25 mouse cellular contexts compared by ENCODE assay signal in the genomic region with DNA sequence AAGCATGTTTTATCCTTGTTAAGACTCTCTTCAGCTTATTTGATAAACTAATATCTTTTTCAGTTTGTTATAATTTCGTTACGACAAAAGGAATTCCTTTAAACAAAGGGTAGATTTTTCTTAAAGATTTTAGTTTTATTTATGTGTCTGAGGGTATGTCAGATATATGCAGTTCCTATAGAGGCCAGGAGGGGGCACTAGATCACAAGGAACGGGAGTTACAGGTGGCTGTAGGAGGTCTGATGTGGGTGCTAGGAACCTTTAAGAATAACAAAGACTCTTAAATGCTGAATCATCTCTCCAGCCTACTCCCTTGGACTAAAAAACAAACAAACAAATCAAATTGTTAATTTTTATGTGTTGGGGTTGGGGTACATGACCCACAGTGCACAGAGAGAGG.
DNase-seq lines count a peak whose midpoint lies in the region; ATAC-seq and TF ChIP-seq lines count a peak whose summit lies in the region.
"Had no signal": no experiment of that assay in that cellular context is flagged by ENCODE, and none has a peak within 500 bp of the region (broad histone marks: within the 10 kb centered on the region; RNA-seq: fewer than 3 reads in every experiment).

No protein-coding gene starts in this region.

- H3K4me1 ChIP-seq in kidney, postnatal 0 days (replicated peaks; ENCODE audit: insufficient read depth, low read length): no peaks in the 10 kb centered on the region
- no peaks in the 10 kb centered on the region for H3K4me1 ChIP-seq in kidney, embryonic 14.5 days (ENCODE audit: control insufficient read depth, insufficient read depth, low read length)
- no peaks in the 10 kb centered on the region for H3K4me1 ChIP-seq in testis, adult 2 months (ENCODE audit: control insufficient read depth, insufficient read depth, low read length)
- H3K4me1 ChIP-seq: embryonic facial prominence, embryonic 15.5 days; forebrain, embryonic 15.5 days; limb, embryonic 12.5 days; liver, embryonic 12.5 days; megakaryocyte, embryonic 14.5 days; midbrain, embryonic 15.5 days; neural tube, embryonic 13.5 days had no signal

- TF ChIP-seq POLR2A in testis, adult 2 months (IDR thresholded peaks at IDR 0.05; ENCODE audit: control insufficient read depth, low read depth, low read length): no peak

- no peak for DNase-seq in kidney, postnatal 0 days (ENCODE audit: low spot score)
- no peak for DNase-seq in testis, postnatal 10 days (ENCODE audit: low spot score)
- DNase-seq in R1 (ENCODE audit: low read depth, low spot score) (peak; percentile 62), adipocyte (ENCODE audit: low spot score) (no peak)
- DNase-seq: adrenal gland, postnatal 10 days; cerebellum, adult 9-11 months; gastrocnemius, postnatal 25 days; kidney, adult 18-20 months; kidney, postnatal 10 days; lung, adult 2 months; lung, postnatal 36 days; thymus, adult 2 months; thymus, postnatal 4 days had no signal

- WGBS in kidney, postnatal 0 days: 87% methylated on average over 3 of the region's 3 CpGs
- WGBS in kidney, embryonic 14.5 days: 88% methylated on average over 3 of the region's 3 CpGs

- H3K27ac ChIP-seq in kidney, postnatal 0 days: no peak overlapping the region
- H3K27ac ChIP-seq in kidney, embryonic 14.5 days (ENCODE audit: low read depth, low read length): no peak overlapping the region
- H3K27ac ChIP-seq in testis, adult 2 months (ENCODE audit: control insufficient read depth, insufficient read depth, low read depth, low read length): no peak overlapping the region
- H3K27ac ChIP-seq: embryonic facial prominence, embryonic 15.5 days; forebrain, embryonic 15.5 days; limb, embryonic 12.5 days; liver, embryonic 12.5 days; midbrain, embryonic 15.5 days; neural tube, embryonic 13.5 days had no signal

- no peak overlapping the region for H3K4me2 ChIP-seq in kidney, postnatal 0 days (ENCODE audit: low read length)
- no peak overlapping the region for H3K4me2 ChIP-seq in kidney, embryonic 14.5 days (replicated peaks; ENCODE audit: low read depth, low read length)
- H3K4me2 ChIP-seq: embryonic facial prominence, embryonic 15.5 days; forebrain, embryonic 15.5 days; limb, embryonic 12.5 days; liver, embryonic 12.5 days; midbrain, embryonic 15.5 days; neural tube, embryonic 13.5 days had no signal

- H3K27me3 ChIP-seq in kidney, postnatal 0 days (ENCODE audit: insufficient read depth, low read length): no peaks in the 10 kb centered on the region
- no peaks in the 10 kb centered on the region for H3K27me3 ChIP-seq in kidney, embryonic 14.5 days (ENCODE audit: control insufficient read depth, insufficient read depth, low read length)
- no peaks in the 10 kb centered on the region for H3K27me3 ChIP-seq in testis, adult 2 months (ENCODE audit: control insufficient read depth, insufficient read depth, low read length)
- H3K27me3 ChIP-seq: embryonic facial prominence, embryonic 15.5 days; forebrain, embryonic 15.5 days; limb, embryonic 12.5 days; liver, embryonic 12.5 days; megakaryocyte, embryonic 14.5 days; midbrain, embryonic 15.5 days; neural tube, embryonic 13.5 days had no signal

- no peak overlapping the region for H3K9ac ChIP-seq in kidney, postnatal 0 days (ENCODE audit: low read depth, low read length)
- no peak overlapping the region for H3K9ac ChIP-seq in kidney, embryonic 14.5 days (ENCODE audit: low read depth, low read length)
- H3K9ac ChIP-seq: embryonic facial prominence, embryonic 15.5 days; forebrain, embryonic 15.5 days; limb, embryonic 12.5 days; liver, embryonic 12.5 days; midbrain, embryonic 15.5 days; neural tube, embryonic 13.5 days had no signal

- no peaks in the 10 kb centered on the region for H3K36me3 ChIP-seq in kidney, postnatal 0 days (ENCODE audit: insufficient read depth, low read length)
- no peaks in the 10 kb centered on the region for H3K36me3 ChIP-seq in kidney, embryonic 14.5 days (ENCODE audit: control insufficient read depth, insufficient read depth, low read length)
- no peaks in the 10 kb centered on the region for H3K36me3 ChIP-seq in testis, adult 2 months (ENCODE audit: control insufficient read depth, insufficient read depth, low read length)
- H3K36me3 ChIP-seq: embryonic facial prominence, embryonic 15.5 days; forebrain, embryonic 15.5 days; limb, embryonic 12.5 days; liver, embryonic 12.5 days; midbrain, embryonic 15.5 days; neural tube, embryonic 13.5 days had no signal

- H3K4me3 ChIP-seq in kidney, postnatal 0 days (replicated peaks; ENCODE audit: low read depth, low read length): no peak overlapping the region
- no peak overlapping the region for H3K4me3 ChIP-seq in kidney, embryonic 14.5 days (ENCODE audit: low read length)
- H3K4me3 ChIP-seq in testis, adult 2 months (ENCODE audit: control insufficient read depth, low read depth, low read length): no peak overlapping the region
- H3K4me3 ChIP-seq: embryonic facial prominence, embryonic 15.5 days; forebrain, embryonic 15.5 days; limb, embryonic 12.5 days; liver, embryonic 12.5 days; megakaryocyte, embryonic 14.5 days; midbrain, embryonic 15.5 days; myocyte; neural tube, embryonic 13.5 days had no signal

- no peak for ATAC-seq in kidney, postnatal 0 days (replicated peaks; ENCODE audit: low FRiP score, low read depth)
- ATAC-seq in kidney, embryonic 14.5 days (ENCODE audit: low FRiP score, low TSS enrichment): no peak
- ATAC-seq in cerebellum, adult (ENCODE audit: insufficient number of reproducible peaks, low FRiP score, low TSS enrichment): no peak
- ATAC-seq: activated CD4-positive, CD25-positive, alpha-beta regulatory T cell, adult 4 months; forebrain, embryonic 15.5 days; liver, embryonic 12.5 days; midbrain, embryonic 15.5 days had no signal

- H3K9me3 ChIP-seq in kidney, postnatal 0 days (replicated peaks; ENCODE audit: low read length): no peaks in the 10 kb centered on the region
- peaks cover 7% of the 10 kb centered on the region; the same call in 1 of the 2 replicates for H3K9me3 ChIP-seq in kidney, embryonic 14.5 days (ENCODE audit: control insufficient read depth, low read length)
- H3K9me3 ChIP-seq: embryonic facial prominence, embryonic 15.5 days; forebrain, embryonic 15.5 days; midbrain, embryonic 15.5 days; neural tube, embryonic 13.5 days had no signal

- TF ChIP-seq CTCF in kidney, postnatal 0 days (IDR thresholded peaks at IDR 0.05; ENCODE audit: low read depth): peak; percentile 30; the same call in 1 of the 2 replicates
- peak; percentile 21; the same call in 1 of the 2 replicates for TF ChIP-seq CTCF in testis, adult 2 months (IDR thresholded peaks at IDR 0.05; ENCODE audit: control insufficient read depth, insufficient read depth, insufficient replicate concordance, low read depth, low read length)
